Mouse (Mus musculus) CH12.LX (cell line): ENCODE results near the gene Pip5k1b. TPM values are rescaled to one million over a fixed set of nuclear protein-coding genes. Genes with fewer than 3 reads are reported as not detected.

Source experiments
- DNase-seq: peaks from one replicate; pipeline ENCODE4 v3.0.0-alpha.2; 2013; ENCODE audit errors: extremely low read depth
- H3K27ac ChIP-seq: 2 replicates; pipeline ENCODE4 v1.5.1; 2012; ENCODE audit warnings: low read depth, mild to moderate bottlenecking, control low read depth, moderate library complexity; ENCODE audit not compliant: insufficient read depth
- H3K27me3 ChIP-seq: replicated peaks from 2 replicates; pipeline ENCODE3; 2012; ENCODE audit warnings: inconsistent platforms
- H3K36me3 ChIP-seq, 2 experiments: replicated peaks in 1 of 2; 2 replicates each; pipeline versions ENCODE3 to v1.6.1; 2012; ENCODE audit warnings: inconsistent platforms in 1 of 2, low read length in 1 of 2, mild to moderate bottlenecking in 1 of 2, mixed read lengths in 1 of 2, moderate library complexity in 1 of 2; ENCODE audit not compliant: control insufficient read depth in 1 of 2, insufficient read depth in 1 of 2
- H3K4me1 ChIP-seq, 2 experiments: 2 replicates each; pipeline ENCODE4 v1.6.1; 2012; ENCODE audit warnings: inconsistent platforms in 1 of 2, moderate library complexity in 1 of 2; ENCODE audit not compliant: insufficient read depth in 2 of 2, control insufficient read depth in 1 of 2
- H3K4me2 ChIP-seq: 2 replicates; pipeline ENCODE4 v1.6.1; 2012; ENCODE audit warnings: low read depth, mild to moderate bottlenecking, control low read depth; ENCODE audit not compliant: poor library complexity, insufficient read depth, severe bottlenecking
- H3K4me3 ChIP-seq, 3 experiments: fragments of 150-350 bp in 1 of 3; sonication (generic) in 1 of 3; replicated peaks in 1 of 3; 2 replicates each; pipeline versions ENCODE3 to v1.5.1; 2011 to 2012; ENCODE audit warnings: low read depth in 2 of 3, low read length in 2 of 3, mild to moderate bottlenecking in 2 of 3, moderate library complexity in 2 of 3, control low read depth in 1 of 3, improper control_type of control experiment in 1 of 3, inconsistent platforms in 1 of 3, mixed read lengths in 1 of 3; ENCODE audit not compliant: poor library complexity in 1 of 3
- H3K79me2 ChIP-seq: replicated peaks from 2 replicates; pipeline ENCODE4 v1.6.1; 2012; ENCODE audit warnings: mild to moderate bottlenecking, moderate library complexity; ENCODE audit not compliant: control insufficient read depth, poor library complexity, insufficient read depth, severe bottlenecking; ENCODE audit errors: extremely low read depth
- H3K9ac ChIP-seq: 2 replicates; pipeline ENCODE4 v1.6.1; 2012; ENCODE audit warnings: low read depth, mild to moderate bottlenecking, control low read depth, moderate library complexity; ENCODE audit not compliant: insufficient read depth
- H3K9me3 ChIP-seq: replicated peaks from 2 replicates; pipeline ENCODE3; 2012; ENCODE audit warnings: low read length, inconsistent platforms, mixed read lengths
- CHD1 ChIP-seq: IDR thresholded peaks from 2 replicates; pipeline ENCODE4 v1.6.1; 2012; ENCODE audit warnings: low read depth, low read length, improper control_type of control experiment, inconsistent platforms
- CTCF ChIP-seq, 2 experiments: IDR thresholded peaks in 1 of 2; conservative IDR thresholded peaks in 1 of 2; 2 replicates each; pipeline ENCODE4 v1.5.1; 2011 to 2012; ENCODE audit warnings: low read depth in 2 of 2, low read length in 2 of 2, improper control_type of control experiment in 1 of 2, inconsistent platforms in 1 of 2, mild to moderate bottlenecking in 1 of 2, moderate library complexity in 1 of 2
- E2F4 ChIP-seq: IDR thresholded peaks from 2 replicates; pipeline ENCODE4 v1.6.1; 2011; ENCODE audit warnings: low read depth, low read length, improper control_type of control experiment; ENCODE audit not compliant: insufficient replicate concordance
- ELF1 ChIP-seq: IDR thresholded peaks from 2 replicates; pipeline ENCODE4 v1.6.1; 2014; ENCODE audit warnings: low read depth, mild to moderate bottlenecking, inconsistent platforms, low read length, improper control_type of control experiment
- ETS1 ChIP-seq: conservative IDR thresholded peaks from 2 replicates; pipeline ENCODE4 v1.6.1; 2012; ENCODE audit warnings: low read depth, mild to moderate bottlenecking, inconsistent platforms, low read length, improper control_type of control experiment, moderate library complexity
- GABPA ChIP-seq: IDR thresholded peaks from 2 replicates; pipeline ENCODE4 v1.6.1; 2012; ENCODE audit warnings: low read depth, low read length, improper control_type of control experiment, inconsistent platforms; ENCODE audit not compliant: insufficient replicate concordance
- IRF4 ChIP-seq: IDR thresholded peaks from 2 replicates; pipeline ENCODE4 v1.6.1; 2014; ENCODE audit warnings: low read depth, mild to moderate bottlenecking, inconsistent platforms, low read length, improper control_type of control experiment
- JUND ChIP-seq: conservative IDR thresholded peaks from 2 replicates; pipeline ENCODE4 v1.6.1; 2011; ENCODE audit warnings: low read depth, low read length, improper control_type of control experiment
- KAT2A ChIP-seq: IDR thresholded peaks from 2 replicates; pipeline ENCODE4 v1.6.1; 2012; ENCODE audit warnings: low read length, improper control_type of control experiment, inconsistent platforms; ENCODE audit not compliant: insufficient replicate concordance
- MAFK ChIP-seq: IDR thresholded peaks from 2 replicates; pipeline ENCODE4 v1.6.1; 2011; ENCODE audit warnings: low read length, improper control_type of control experiment; ENCODE audit not compliant: insufficient replicate concordance
- MAX ChIP-seq: IDR thresholded peaks from 2 replicates; pipeline ENCODE4 v1.6.1; 2011; ENCODE audit warnings: low read length, improper control_type of control experiment
- MAZ ChIP-seq: IDR thresholded peaks from 2 replicates; pipeline ENCODE4 v1.6.1; 2012; ENCODE audit warnings: low read depth, mild to moderate bottlenecking, inconsistent platforms, low read length, improper control_type of control experiment, moderate library complexity
- MEF2A ChIP-seq: IDR thresholded peaks from 2 replicates; pipeline ENCODE4 v1.6.1; 2014; ENCODE audit warnings: low read depth, mild to moderate bottlenecking, inconsistent platforms, low read length, improper control_type of control experiment, borderline replicate concordance
- PAX5 ChIP-seq: IDR thresholded peaks from 2 replicates; pipeline ENCODE4 v1.6.1; 2012; ENCODE audit warnings: low read length, inconsistent platforms, mixed read lengths
- POLR2AphosphoS2 ChIP-seq: IDR thresholded peaks from 2 replicates; pipeline ENCODE4 v1.6.1; 2011; ENCODE audit warnings: low read depth, low read length, improper control_type of control experiment
- RAD21 ChIP-seq: IDR thresholded peaks from 2 replicates; pipeline ENCODE4 v1.6.1; 2011; ENCODE audit warnings: low read depth, mild to moderate bottlenecking, low read length, improper control_type of control experiment, moderate library complexity
- RCOR1 ChIP-seq: conservative IDR thresholded peaks from 2 replicates; pipeline ENCODE4 v1.6.1; 2012; ENCODE audit warnings: low read depth, mild to moderate bottlenecking, inconsistent platforms, low read length, improper control_type of control experiment
- SMC3 ChIP-seq: IDR thresholded peaks from 2 replicates; pipeline ENCODE4 v1.6.1; 2011; ENCODE audit warnings: low read depth, low read length, improper control_type of control experiment
- TCF12 ChIP-seq: IDR thresholded peaks from 2 replicates; pipeline ENCODE4 v1.6.1; 2014; ENCODE audit warnings: low read depth, mild to moderate bottlenecking, inconsistent platforms, low read length, improper control_type of control experiment
- UBTF ChIP-seq: IDR thresholded peaks from 2 replicates; pipeline ENCODE4 v1.6.1; 2012; ENCODE audit warnings: low read depth, mild to moderate bottlenecking, inconsistent platforms, low read length, improper control_type of control experiment, moderate library complexity
- USF1 ChIP-seq: IDR thresholded peaks from 2 replicates; pipeline ENCODE4 v1.6.1; 2014; ENCODE audit warnings: low read depth, mild to moderate bottlenecking, inconsistent platforms, low read length, improper control_type of control experiment
- USF2 ChIP-seq: conservative IDR thresholded peaks from 2 replicates; pipeline ENCODE4 v1.6.1; 2011; ENCODE audit warnings: low read depth, low read length, improper control_type of control experiment
- ZKSCAN1 ChIP-seq: IDR thresholded peaks from 2 replicates; pipeline ENCODE4 v1.6.1; 2012; ENCODE audit warnings: low read depth, inconsistent platforms, low read length, improper control_type of control experiment, borderline replicate concordance
- ZMIZ1 ChIP-seq: IDR thresholded peaks from 2 replicates; pipeline ENCODE4 v1.6.1; 2012; ENCODE audit warnings: low read depth, mild to moderate bottlenecking, inconsistent platforms, low read length, improper control_type of control experiment
- dilution Hi-C: fragments of 300-500 bp; cut with MboI; formaldehyde crosslinking; loops from 2 replicates; pipeline ENCODE4 v1.14.3; 2020; ENCODE audit warnings: low sequenced_read_pairs; ENCODE audit not compliant: extremely low pct_unique_long_range_greater_than_20kb, extremely low pct_ligation_motif_present
- in situ Hi-C: fragments of 300-500 bp; cut with MboI; formaldehyde crosslinking; loops from 3 replicates; pipeline ENCODE4 v1.14.3; 2019; ENCODE audit warnings: low sequenced_read_pairs, low pct_ligation_motif_present, low pct_unique_long_range_greater_than_20kb, mixed read lengths
- polyA plus RNA-seq: library from polyadenylated mRNA; unstranded; fragments of >175 nt; gene quantifications from 2 replicates; pipeline ENCODE4 v1.2.1, GENCODE M21; 2012; ENCODE audit warnings: low read depth; ENCODE audit not compliant: insufficient read length
- total RNA-seq, 2 experiments: library from RNA; depleted of rRNA; stranded (reverse); fragments of 300-350 nt in 1 of 2; fragments of >200 nt in 1 of 2; gene quantifications; 2 replicates each; pipeline ENCODE4 v1.2.3; 2012 to 2014

Pip5k1b gene
- total and polyA plus RNA-seq, 3 experiments = 1.7 to 2.9 (median 2.0) TPM

GRCm38 (mm10) chr19:24521997-24522396, 33.7 kb downstream of the Pip5k1b start (continued):
- TF ChIP-seq POLR2AphosphoS2 = no peak

- in situ Hi-C loops = no loop called here
- TF ChIP-seq ZKSCAN1 (no peak), MAZ (no peak), POLR2AphosphoS2 (no peak), RAD21 (no peak), TCF12 (no peak), PAX5 (no peak), MAFK (no peak), USF2 (no peak), CHD1 (no peak), GABPA (no peak), CTCF (conservative IDR thresholded peaks at IDR 0.05 in 1 of 2, IDR thresholded peaks at IDR 0.05 in 1 of 2; ENCODE audit: low read depth in 2 of 2, low read length in 2 of 2) (no peak), IRF4 (no peak), SMC3 (no peak), MEF2A (no peak), E2F4 (no peak), KAT2A (no peak), JUND (no peak), UBTF (no peak)
Observed at GRCm38 (mm10) chr19:24521146-24521545, 34.5 kb downstream of the Pip5k1b start.

GRCm38 (mm10) chr19:24519732-24520409, 35.8 kb downstream of the Pip5k1b start:
- in situ Hi-C loops (no loop called here), dilution Hi-C loops (no loop called here)
- Histone ChIP-seq H3K27me3 (no peaks in the 10 kb centered on the region), H3K4me2 (no peak overlapping the region), H3K4me1 (no peaks in the 10 kb centered on the region), H3K36me3 (no peaks in the 10 kb centered on the region), H3K9me3 (no peaks in the 10 kb centered on the region), H3K27ac (no peak overlapping the region), H3K79me2 (no peaks in the 10 kb centered on the region), H3K9ac (no peak overlapping the region), H3K4me3 (no peak overlapping the region)
- DNase-seq = no peak
- TF ChIP-seq PAX5 (no peak), RCOR1 (no peak), MAFK (no peak), USF1 (no peak), USF2 (no peak), ETS1 (no peak), ZMIZ1 (no peak), ELF1 (no peak), MAX (no peak), POLR2AphosphoS2 (no peak), IRF4 (no peak)

More at GRCm38 (mm10) chr19:24521146-24521545, 34.5 kb downstream of the Pip5k1b start:
- Histone ChIP-seq H3K4me1 (no peaks in the 10 kb centered on the region), H3K4me2 (no peak overlapping the region), H3K79me2 (no peaks in the 10 kb centered on the region), H3K9me3 (no peaks in the 10 kb centered on the region), H3K36me3 (no peaks in the 10 kb centered on the region), H3K9ac (no peak overlapping the region), H3K27me3 (no peaks in the 10 kb centered on the region), H3K4me3 (no peak overlapping the region), H3K27ac (no peak overlapping the region)
- dilution Hi-C loops = no loop called here
- DNase-seq = no peak
